Mouse (Mus musculus): ENCODE results near the gene Tceal8.

DNA sequence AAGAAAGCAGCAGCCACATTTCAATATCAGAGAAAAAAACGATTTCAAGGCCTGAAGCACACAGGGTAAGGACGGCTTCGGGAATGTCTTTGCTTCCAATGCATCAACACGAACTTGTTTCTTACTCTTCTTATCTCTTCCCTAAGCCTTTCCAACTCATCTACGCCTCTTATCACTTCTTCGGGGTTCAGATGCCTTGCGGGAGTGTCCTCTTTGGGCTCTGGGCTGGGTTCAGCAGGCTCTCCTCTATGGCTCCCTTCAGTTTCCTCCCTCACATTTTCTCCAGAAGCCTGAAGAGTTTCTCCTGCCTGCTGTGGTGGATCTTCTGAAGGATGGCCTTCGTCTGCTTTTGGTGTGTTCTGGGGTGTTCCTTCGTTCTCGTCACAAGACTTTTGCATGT, 1.5 kb downstream of the Tceal8 start:
- TF ChIP-seq EP300 (IDR thresholded peaks at IDR 0.05; ENCODE audit: low read depth) (no peak), CTCF (IDR thresholded peaks at IDR 0.05; ENCODE audit: low read depth) (no peak)

Data from liver, embryonic 14.5 days (tissue).